Mouse (Mus musculus) retina, embryonic 14.5 days (tissue): ENCODE data around the gene Ninj1.

ENCODE experiments used
- DNase-seq: peaks from one replicate; pipeline ENCODE4 v3.0.0-alpha.2; 2015; ENCODE audit warnings: low spot score

The Ninj1 gene

DNA sequence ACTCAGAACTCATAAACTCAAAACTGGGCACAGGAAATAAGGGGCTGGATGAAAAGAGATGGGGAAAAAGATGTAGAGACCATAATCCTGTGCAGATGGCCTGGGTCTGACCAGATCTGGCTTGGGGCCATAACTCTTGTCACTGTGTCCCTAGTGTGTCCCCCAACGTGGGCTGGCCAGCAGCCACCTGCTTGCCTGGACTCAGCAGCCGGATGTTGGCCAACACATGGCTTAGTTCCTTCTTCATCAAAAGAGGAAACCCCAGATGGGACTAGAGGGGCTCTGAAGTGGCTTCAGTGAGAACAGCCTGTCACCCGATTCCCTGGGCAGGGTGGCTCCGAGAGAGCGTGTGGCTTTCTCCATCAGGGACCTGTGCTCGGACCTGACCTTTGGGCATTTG, 9.5 kb downstream of the Ninj1 start:
- DNase-seq: no peak

DNA sequence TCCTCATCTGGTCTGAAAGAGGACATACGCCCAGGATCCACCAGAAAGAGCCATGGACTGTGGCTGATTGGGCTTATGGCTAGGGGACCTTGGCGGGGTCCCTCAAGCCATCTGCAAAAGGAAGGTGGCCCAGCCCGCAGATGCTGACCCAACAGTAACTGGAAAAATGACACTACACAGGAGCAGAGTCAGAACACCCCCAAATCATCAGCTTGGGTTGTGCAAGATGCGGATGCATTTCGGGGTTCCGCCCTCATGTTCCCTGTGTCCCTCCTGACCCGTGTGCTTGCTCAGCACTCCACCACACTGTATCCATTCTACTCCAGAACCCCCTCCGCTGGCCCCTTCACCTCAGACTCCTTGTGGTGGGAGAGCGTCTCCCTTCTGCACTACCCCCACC, 11.4 kb downstream of the Ninj1 start:
- no peak for DNase-seq

DNA sequence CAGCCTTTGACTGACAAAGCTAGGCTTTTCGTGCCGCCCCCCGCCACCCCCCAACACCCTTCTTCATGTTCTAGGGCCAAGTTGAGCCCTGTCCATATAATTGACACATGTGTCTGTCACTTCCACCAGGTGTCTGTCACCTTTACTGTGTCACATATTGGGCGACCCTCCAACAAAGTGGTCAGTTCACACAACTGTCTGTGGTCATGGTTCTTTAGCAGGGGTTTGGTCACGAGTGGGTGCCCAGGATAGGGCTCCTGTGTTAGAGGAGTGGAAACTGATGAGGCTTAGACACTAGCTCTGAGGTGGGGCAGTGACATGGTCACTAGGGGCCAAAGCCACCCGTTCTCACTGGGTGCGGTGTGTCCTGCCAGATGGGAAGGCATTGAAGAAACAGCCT, 12.6 kb downstream of the Ninj1 start:
- no peak for DNase-seq

DNA sequence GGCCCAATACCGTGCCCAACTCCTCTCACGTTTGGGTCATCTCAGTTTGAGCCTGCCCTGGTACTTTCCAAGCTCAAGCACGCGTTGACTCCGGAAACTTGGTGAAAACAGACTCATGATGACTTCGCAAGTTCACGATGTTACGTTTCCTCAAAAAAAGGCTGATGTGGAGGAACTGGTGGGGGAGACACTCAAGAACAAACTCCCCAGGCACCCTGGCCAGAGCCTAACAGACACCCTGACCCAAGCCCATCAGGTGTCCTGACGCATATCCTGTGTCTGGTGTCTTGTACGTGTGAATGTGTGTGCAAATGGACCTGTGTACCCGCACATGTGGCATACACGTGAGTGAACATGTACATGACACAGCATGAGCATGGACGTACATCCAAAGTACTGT, 13.4 kb downstream of the Ninj1 start:
- no peak for DNase-seq

DNA sequence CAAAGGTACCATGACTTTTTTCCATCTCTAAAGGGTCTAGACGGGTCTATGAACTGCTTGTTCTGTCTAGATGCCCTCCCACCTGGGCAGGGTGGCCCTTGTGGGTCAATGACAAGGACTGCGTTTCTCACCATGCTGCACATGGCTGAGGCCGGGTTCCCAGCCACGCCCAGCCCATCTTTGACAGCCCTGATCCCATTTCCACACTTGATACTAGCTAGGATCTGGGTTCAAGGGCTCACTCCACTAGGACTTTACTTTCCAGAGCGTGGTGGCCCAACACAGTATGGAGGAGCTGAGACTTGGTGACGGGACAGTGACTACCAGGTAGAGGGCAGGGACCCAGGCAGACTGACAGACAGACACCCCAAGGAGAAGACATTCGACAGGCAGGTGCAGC, 15.3 kb downstream of the Ninj1 start:
- DNase-seq: no peak

DNA sequence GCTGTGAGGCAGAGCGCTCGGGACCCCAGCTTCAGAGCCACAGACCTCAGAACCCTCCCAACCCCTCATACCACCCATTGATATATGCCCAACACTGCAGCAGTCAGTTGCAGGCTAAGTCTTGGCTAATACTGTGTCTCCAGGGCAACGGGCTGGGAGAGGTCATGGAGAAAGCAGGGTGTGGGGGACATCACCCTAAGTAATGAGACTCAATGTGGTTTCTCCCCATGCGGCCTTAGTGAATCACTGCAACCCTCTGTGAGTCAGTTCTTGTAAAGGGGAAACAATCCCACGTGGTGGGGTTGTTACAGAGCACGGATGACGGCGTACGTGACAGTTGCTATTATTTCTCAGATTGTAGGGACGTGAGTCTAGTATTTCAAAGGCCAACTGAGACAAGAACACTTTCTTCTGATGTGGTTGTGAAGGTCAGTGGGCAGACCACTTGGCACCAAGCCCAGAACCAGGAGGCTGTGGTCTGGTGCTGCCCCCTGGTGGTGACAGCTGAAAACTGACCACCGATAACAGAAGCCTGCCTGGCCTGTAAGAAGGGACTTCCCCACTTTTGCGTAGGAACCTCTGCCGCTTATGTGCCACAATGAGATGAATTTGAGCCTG, 18.2 kb downstream of the Ninj1 start:
- peak; percentile 90 for DNase-seq

DNA sequence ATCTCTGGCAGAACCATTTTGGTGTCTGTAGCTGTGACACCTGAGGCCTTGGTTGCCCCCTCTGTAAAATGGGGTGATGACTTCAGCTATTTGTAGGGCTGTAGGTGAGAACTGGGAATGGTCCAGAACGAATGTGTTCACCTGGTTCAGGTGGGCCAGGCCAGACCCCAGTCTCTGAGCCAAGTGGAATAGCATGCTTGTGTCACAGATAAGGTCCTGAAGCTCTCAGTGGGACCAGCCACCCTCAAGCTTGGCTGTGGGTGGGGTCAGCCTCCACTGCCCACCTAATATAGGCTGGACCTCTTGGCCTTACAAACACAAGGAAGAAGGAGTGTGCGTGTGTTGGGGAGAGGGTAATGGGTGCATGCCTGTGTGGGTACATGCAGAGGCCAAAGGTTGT, 19.1 kb downstream of the Ninj1 start:
- DNase-seq: no peak

DNA sequence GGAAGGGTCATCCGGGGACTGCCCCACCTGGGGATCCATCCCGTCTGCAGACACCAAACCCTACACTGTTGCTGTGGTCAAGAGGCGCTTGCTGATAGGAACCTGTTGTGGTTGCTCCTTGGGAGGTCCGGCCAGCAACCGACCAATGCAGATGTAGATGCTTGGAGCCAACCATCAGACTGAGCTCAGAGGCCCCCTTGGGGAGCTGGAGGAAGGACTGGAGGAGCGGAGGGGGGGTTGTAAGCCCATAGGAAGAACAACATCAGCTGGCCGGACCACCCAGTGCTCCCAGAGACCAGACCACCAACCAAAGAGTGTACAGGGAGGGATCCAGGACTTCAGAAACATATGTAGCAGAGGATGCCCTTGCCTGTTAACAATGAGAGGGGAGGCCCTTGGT, 22.0 kb downstream of the Ninj1 start:
- no peak for DNase-seq

DNA sequence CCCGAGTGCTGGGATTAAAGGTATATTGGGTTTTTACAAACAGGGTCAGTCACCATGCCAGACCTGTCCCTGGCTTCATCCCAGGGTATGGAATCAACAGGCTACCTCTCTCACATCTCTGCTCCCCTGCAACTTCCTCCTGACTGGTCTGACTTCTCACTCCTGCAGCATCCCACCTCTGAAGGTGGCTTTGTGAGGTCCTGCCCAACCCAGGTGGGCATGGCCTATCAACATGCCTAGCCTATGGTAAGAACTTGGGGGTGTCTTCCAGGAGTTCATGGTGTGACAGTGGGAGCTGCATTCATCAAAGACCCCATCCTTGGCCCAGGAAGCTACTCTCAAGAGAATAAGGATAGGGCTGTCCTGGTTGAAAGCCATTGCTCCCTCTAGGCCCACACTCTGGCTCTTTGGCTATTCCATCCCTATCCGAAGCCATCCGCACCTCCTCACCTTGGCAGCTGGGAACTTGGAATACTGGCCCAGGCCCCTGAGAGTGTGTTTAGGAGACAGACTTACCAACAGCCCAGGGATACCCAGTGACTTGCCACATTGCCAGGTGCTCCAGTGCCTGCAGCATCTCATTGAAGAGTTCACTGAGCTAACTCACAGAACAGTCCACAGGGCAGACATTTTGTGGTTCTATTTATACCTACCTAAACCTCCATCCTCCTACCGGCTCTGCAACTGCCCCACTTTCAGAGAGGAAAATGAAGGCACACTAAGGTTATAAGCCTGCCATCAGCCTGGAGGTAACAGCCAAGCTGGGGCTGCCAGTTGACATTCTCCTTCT, 25.6 kb downstream of the Ninj1 start:
- DNase-seq: no peak

DNA sequence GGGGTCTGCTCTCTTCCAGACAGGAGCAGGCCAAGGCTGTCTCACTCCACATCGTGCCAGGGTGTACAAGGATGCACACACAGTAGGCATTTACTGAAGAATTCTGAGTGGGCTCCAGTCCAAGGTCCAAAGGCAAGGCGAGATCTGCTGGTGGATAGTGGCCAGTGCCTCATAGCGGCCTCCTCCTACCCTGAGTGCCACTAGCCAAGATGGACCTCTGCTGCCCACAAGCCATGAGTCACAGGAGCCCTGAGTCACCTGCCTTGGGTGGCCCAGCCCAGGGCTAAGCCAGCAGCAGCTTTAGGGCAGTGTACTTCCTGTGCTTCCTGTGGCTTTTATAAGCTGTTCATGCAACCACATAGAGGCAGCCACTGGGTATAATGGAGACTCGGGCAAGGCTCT, 26.2 kb downstream of the Ninj1 start:
- no peak for DNase-seq

DNA sequence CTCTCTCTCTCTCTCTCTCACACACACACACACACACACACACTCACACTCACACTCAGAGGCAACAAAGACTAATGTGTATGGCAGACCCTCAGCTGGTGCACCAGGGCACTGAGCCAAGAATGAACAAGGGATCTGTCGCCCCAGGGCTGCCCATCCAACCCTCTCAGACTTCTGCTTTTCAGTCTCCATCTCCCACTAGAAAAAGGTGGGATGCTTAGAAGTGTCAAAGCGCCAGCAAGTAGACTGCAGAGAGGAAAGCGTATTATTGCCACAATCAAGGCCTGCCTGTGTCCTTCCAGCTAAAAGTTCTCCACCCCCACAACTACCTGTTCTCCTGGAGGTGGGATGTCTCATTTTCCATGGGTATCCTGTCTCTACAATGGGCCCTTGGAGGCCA, 27.2 kb downstream of the Ninj1 start:
- no peak for DNase-seq

DNA sequence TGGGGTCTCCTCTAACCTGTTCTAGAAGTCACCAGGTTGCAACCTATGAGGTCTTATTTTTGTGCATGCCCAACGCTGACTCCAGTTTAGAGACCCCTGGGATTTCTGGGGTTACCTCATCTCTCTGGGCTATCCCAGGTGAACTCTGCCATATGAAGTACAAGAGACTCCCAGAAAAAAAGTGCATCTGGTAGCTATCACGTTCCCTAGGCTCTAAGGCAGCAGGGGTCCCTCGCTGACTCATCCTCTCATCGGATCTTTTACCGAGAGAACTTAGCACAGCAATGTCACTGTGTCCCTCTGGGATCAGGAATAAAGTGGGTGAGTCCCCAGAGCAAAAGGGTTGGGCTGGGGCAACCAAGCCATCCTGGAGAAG, 27.8 kb downstream of the Ninj1 start:
- DNase-seq: no peak

DNA sequence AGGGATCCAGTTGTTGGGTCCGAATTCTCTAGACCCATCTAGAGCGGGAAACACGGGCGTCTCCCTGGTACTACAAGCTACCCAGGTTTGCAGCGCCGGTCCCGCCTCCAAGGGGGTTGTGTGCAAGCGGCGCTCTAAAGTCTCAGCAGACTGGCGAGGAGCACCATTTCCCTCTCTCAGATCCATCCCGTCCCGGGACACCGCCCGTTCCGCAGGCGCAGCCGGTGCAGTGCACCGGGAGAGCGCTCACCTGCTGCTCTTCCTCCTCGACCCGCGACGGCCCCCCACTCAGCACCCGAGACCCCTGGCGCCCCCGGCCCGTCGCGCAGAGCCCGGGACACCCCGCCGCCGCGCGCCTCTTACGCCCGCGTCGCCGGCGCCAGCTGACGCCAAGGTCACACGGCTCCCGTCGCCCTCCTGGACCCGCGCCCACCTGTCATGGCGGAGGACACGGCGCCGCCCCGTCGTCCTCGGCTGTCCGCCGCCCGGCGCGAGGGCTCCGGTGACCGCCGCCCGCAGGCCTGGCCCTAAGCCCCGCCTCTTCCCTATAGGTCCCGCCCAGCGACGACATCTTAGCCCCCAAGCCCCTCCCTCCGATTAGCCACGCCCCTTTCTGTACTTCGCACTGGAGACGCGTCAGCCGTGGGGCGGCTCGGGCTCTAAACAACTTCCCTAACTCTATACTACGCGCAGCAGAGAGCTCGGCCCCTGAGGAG, 28.4 kb downstream of the Ninj1 start, which contains the start of gene Card19:
Card19 (minus strand) TSS at position 534 of the 716 bp plus-strand sequence.
- DNase-seq: peak; percentile 96

DNA sequence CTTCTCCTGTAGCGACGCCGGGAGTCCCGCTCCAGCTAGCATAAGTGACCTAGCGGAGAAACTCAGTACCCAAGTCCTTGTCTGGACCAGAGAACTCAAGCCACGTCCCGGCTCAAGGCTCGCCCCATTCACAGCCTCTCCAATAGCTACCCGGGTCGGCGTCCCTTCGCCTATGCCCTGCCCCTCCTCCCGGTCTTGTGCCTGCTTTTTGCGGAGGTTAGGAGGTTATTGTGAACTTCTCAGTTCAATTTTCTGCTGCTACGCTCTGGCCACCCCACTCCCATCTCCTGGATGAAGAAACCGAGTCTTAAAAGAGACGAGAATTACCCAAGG, 28.9 kb downstream of the Ninj1 start:
- DNase-seq: no peak

DNA sequence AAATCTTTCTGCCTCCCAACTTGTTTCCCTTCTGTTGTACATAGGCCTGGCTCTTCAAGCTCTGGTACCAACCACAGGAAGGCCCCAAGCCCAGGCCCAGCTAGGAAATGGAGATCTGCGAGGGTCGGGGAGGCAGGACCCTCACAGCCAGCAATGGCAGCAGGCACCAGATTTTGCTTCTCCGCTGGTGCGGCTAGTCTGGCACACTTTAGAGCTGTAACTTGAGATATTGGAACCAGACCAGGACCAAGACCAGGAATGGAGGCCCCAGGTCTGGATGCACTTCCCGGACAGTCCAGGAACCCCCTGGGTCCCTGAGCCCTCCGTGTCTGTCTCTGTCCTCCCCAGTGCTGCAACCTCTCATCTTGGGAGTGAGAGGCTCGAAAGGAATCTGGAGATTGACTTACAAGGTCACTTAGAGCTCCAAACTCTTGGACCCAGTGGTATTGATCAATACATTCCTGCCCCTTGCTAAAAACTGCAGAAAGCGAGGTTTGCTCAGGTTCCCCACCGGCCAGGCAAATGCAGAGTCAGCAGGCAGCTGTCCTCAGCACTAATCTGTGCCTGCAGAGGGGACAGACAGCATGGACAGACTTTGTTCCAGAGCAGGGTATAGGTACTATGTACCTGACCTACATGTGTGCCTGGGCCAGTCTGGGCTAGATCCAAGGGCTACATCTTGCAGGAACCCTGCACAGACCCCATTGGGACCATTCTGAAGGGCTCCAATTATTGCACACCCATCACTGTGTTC, 29.7 kb downstream of the Ninj1 start:
- DNase-seq: no peak

DNA sequence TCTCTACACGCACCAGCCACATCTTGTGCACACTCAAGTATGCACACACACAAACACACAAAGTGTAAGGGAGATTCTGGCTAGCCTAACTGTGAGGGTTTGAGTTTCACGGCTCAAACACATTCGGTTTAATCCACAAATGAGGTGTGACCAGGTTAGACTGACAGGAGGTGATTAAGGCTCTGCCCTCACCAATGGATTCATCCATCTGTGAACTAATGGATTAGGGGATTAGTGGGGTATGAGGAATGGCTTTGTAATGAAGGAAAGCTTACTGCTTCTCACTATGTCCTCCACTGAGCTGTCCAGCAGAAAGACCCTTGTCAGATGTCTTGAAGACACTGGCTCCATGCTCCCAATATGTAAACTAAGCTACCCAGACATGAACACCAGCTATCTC, 31.4 kb downstream of the Ninj1 start:
- DNase-seq: peak; percentile 32

DNA sequence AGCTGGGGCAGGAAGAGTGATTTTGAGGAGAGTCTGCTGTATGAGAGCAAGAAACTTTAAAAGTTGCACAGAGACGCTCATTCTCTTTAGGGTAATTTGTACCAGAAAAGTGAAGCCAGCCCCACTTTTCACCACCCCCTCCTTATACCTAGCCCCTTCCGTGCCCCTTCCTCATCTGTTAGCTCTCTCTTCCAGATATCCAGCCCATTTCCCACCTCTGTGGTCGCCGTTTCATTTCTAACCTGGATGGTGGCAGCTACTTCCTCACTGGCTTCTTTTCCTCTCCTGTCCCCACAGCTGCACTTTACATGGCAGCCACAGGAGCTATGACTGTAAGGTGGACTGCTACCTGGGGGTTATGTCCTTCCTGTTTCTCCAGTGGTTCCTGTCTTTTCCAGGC, 32.1 kb downstream of the Ninj1 start:
- DNase-seq: no peak

DNA sequence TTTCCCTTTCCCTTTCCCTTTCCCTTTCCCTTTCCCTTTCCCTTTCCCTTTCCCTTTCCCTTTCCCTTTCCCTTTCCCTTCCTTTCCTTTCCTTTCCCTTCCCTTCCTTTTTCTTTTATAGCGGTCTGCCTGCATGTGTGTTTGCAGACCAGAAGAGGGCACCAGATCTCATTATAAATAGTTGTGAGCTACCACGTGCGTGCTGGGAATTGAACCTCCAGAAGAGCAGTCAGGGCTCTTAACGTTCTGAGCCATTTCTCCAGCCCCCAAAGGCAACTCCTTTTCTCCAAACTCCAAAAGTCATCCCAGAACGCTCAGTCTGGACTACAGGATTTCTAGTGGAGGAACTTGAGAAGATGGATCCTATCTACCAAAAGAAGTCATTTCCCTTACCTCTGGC, 33.6 kb downstream of the Ninj1 start:
- DNase-seq: no peak

DNA sequence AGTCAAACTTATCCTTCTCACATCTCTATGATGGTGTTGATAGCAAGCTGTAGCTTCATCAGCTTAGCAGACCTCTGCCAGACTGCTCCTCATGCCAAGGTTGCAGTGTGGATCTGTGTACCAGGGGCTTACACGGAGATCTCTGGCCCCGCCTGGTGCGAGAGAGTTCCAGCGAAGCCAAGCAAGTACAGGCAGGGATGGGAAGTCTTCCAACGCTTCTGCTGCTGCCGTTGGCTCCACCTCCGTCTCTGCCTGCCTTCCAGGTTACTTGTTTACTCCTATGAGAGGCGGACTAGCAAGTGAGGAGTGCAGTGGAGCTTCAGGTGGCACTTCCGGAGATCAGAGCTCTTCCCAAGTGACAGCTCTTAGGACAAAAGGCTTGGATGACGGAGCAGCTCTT, 37.0 kb downstream of the Ninj1 start:
- no peak for DNase-seq

DNA sequence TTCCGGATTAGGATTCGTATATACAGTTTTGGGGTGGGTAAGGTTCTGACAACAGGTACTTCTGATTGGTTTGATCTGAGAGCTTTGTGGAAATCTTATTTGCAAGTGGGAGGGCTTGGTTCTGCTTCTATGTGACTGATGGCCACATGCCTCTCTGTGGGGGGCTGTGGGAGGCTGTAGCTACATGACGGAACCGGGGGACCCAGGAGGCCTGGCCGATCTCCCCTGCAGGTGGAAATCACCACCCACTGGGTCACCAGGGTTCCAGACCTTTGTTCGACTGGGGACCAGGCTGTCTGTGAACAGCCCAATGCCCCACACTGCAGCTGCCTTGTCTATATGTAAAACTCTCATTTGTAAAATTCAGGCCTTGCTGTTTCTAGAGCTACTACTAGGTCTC, 37.4 kb downstream of the Ninj1 start:
- no peak for DNase-seq

DNA sequence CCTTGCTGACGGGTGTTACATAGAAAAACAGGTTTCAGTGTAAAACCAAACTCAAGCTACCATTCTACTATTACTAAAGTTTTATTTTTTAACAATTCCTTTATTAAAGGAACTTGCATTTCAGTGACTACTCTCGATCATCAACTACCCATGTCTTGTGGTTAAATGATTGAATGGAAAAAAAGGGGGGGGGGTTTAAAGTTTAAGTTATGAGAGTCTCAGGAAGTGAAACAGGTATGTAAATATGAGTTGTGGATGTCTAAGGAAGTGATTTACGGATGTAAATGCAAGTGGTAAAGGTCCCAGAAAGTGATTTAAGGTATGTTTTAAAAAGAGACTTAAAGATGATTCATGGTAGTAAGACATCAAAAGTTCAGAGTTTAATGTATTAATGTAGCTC, 37.9 kb downstream of the Ninj1 start:
- DNase-seq: no peak

DNA sequence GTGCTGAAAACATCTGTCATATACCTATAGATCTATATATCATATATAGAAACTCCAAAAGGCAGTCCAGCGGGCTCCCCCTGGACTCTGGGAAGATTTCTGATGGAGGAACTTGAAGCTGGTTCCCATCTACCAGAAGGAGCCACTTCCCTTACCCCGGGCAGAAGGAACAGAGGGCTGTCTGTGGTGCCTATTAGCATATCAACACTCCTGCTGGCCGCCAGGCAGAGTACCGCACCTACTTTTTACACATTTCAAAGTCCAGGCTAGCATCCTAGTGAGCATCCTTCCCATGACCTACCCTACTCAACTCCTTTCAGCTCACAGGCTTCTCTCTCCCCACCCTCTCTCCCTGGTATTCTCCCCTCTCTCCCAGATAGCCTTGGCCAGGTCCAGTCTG, 38.3 kb downstream of the Ninj1 start:
- DNase-seq: no peak
